Mouse (Mus musculus) embryonic facial prominence, embryonic 14.5 days (tissue): ENCODE measurements around the gene Stx8. TPM values are rescaled to one million over a fixed set of nuclear protein-coding genes. Genes with fewer than 3 reads are reported as not detected.
A peak's percentile ranks its signal among the peaks of the same experiment; 100 is the strongest.

Experiments used
- ATAC-seq: fragments of 200-750 bp; cut with Nextera tagmentation; 2 replicates; pipeline ENCODE4 v1.8.0; 2017; ENCODE audit warnings: low read depth, moderate number of reproducible peaks, moderate TSS enrichment
- DNase-seq: peaks from one replicate; pipeline ENCODE4 v3.0.0-alpha.2; 2015; ENCODE audit warnings: low spot score
- H3K27ac ChIP-seq: fragments of 300-500 bp; sonication (generic); replicated peaks from 2 replicates; pipeline ENCODE4 v1.5.1; 2014; ENCODE audit warnings: low read depth, mild to moderate bottlenecking, low read length, moderate library complexity
- H3K27me3 ChIP-seq: fragments of 300-500 bp; sonication (generic); replicated peaks from 2 replicates; pipeline ENCODE4 v1.6.1; 2014; ENCODE audit warnings: low read length; ENCODE audit not compliant: control insufficient read depth, insufficient read depth
- H3K36me3 ChIP-seq: fragments of 300-500 bp; sonication (generic); 2 replicates; pipeline ENCODE4 v1.6.1; 2014; ENCODE audit warnings: low read length, mixed read lengths; ENCODE audit not compliant: control insufficient read depth, insufficient read depth
- H3K4me1 ChIP-seq: fragments of 300-500 bp; sonication (generic); 2 replicates; pipeline ENCODE4 v1.6.1; 2014; ENCODE audit warnings: antibody characterized with exemption, low read length; ENCODE audit not compliant: control insufficient read depth, insufficient read depth
- H3K4me2 ChIP-seq: fragments of 300-500 bp; sonication (generic); 2 replicates; pipeline ENCODE4 v1.6.1; 2014; ENCODE audit warnings: low read depth, mild to moderate bottlenecking, low read length, moderate library complexity, mixed read lengths
- H3K4me3 ChIP-seq: fragments of 300-500 bp; sonication (generic); 2 replicates; pipeline ENCODE4 v1.5.1; 2014; ENCODE audit warnings: low read depth, mild to moderate bottlenecking, low read length
- H3K9ac ChIP-seq: fragments of 300-500 bp; sonication (generic); 2 replicates; pipeline ENCODE4 v1.6.1; 2014; ENCODE audit warnings: low read depth, mild to moderate bottlenecking, low read length, moderate library complexity, mixed read lengths
- H3K9me3 ChIP-seq: fragments of 300-500 bp; sonication (generic); 2 replicates; pipeline ENCODE4 v1.6.1; 2016; ENCODE audit warnings: low read length; ENCODE audit not compliant: control insufficient read depth
- WGBS: fragments of 180-500 bp; shearing (Covaris S2); extraction: QIAGEN DNeasy Blood & Tissue Kit; methylation state at CpG from one replicate; pipeline ENCODE4 v1.1.7; 2014; 5-methylcytosine and 5-hydroxymethylcytosine counted together
- polyA plus RNA-seq: library from polyadenylated mRNA; unstranded; fragments of >200 nt; fragmentation: Nextera tagmentation; extraction: Ambion mirVana; gene quantifications from 2 replicates; pipeline ENCODE4 v1.2.1, GENCODE M21; 2014

Stx8 gene
- polyA plus RNA-seq, 1 experiment from 2014 or later: 58.9 TPM

DNA sequence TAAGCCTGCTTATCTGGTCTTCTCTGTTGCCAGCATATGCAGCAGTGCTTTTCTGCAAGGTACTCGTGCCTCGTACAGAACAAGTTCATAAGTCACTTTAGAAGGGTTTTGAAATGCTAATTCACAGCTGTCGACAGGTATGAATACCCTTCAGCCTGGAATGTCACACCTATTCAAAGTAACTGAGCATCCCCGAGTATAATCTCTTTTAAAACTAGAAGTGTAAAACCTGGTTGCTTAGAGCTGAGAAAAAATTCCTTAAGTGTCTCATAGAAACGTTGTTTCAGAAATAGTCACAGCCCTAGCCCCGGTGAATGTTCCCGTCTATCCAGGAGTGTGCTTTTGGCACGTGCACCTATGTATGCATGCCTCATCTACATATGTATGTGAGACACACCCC is 176.3 kb downstream of the Stx8 start:
- no peaks in the 10 kb centered on the region for H3K36me3 ChIP-seq
- 41% methylated on average over 8 of the region's 8 CpGs for WGBS

DNA sequence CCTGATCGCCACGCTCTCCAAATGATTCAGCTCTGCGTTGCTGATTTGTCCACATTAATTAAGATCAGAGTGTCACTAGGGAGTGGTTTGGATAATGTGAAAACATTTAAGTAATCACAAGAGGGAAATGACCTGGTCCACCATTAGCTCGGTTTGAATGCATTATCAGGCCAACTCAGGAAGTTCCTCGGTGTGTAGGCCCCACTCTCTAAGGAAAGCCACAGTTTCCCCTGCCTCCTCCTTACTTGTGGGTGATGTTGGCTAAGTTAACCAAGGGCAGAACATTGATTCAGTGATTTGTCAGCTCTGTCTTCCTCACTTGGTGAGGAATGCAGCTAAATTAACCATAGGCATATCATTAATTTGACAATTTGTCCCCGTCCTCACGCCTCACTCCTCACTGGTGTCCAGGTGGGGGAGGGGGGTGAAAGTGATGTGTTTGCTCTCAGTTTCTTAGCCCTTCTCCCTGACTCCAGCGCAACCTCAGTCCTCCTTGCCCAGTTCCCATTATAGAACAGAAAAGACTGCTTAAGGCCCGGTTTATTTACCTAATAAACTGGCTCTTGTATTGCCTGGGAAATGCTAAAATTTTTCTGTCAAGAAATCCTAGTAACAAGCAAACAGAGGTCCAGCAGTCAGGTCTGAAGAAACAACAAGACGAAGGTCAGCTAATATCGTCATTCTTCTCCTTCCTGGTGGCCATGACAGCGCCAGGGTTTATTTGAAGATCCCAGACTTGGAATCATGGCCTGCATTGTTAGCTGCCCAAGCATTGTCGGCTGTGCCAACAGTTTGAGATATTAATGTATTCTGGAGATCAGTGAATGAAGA is 178.5 kb downstream of the Stx8 start:
- no peak overlapping the region for H3K4me3 ChIP-seq
- no peak overlapping the region for H3K9ac ChIP-seq
- H3K4me1 ChIP-seq: peaks cover 23% of the 10 kb centered on the region
- ATAC-seq (no peak), DNase-seq (no peak)
- WGBS: 50% methylated on average over 13 of the region's 13 CpGs
- H3K27me3 ChIP-seq: no peaks in the 10 kb centered on the region
- H3K27ac ChIP-seq: no peak overlapping the region
- no peaks in the 10 kb centered on the region for H3K36me3 ChIP-seq
- H3K9me3 ChIP-seq: no peaks in the 10 kb centered on the region
- H3K4me2 ChIP-seq: no peak overlapping the region

More for the DNA sequence above, 176.3 kb downstream of the Stx8 start:
- H3K4me1 ChIP-seq: peaks cover 23% of the 10 kb centered on the region
- peak; percentile 26; the same call in 1 of the 2 replicates for ATAC-seq
- no peaks in the 10 kb centered on the region for H3K9me3 ChIP-seq
- no peaks in the 10 kb centered on the region for H3K27me3 ChIP-seq
- H3K4me2 ChIP-seq: no peak overlapping the region
- no peak overlapping the region for H3K9ac ChIP-seq
- no peak overlapping the region for H3K27ac ChIP-seq
- DNase-seq: no peak
- H3K4me3 ChIP-seq: no peak overlapping the region

DNA sequence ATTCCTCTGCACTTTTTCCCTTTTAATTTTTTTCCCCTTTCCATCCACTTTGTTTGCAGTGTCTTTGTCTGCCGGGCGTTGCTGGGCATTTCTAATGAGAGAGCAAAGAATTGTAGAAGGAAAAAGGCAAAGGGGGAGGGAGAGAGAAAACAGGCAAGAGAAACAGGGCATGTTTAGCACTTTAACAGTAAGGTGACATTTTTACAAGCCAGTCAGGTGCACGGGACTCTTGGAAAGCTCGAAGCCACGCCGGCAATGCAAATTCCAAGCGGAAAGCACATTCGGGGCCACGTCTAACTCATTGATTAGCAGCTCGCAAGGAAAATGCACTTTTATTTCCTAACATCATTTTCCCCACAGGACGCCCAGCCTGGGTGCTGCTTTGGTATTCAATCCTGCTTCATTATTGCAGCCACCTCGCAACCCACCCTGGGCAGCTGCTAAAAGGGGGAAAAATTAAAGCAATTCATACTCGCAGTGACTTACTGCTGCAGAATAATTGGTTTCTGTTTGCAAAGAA is 179.1 kb downstream of the Stx8 start:
- Histone ChIP-seq H3K4me2 (peak overlapping the region; percentile 5; the same call in 1 of the 2 replicates), H3K9ac (no peak overlapping the region), H3K27me3 (no peaks in the 10 kb centered on the region), H3K9me3 (no peaks in the 10 kb centered on the region), H3K36me3 (no peaks in the 10 kb centered on the region), H3K27ac (no peak overlapping the region), H3K4me3 (no peak overlapping the region), H3K4me1 (peaks cover 23% of the 10 kb centered on the region)
- 42% methylated on average over 13 of the region's 13 CpGs for WGBS
- DNase-seq: no peak
- ATAC-seq: no peak

DNA sequence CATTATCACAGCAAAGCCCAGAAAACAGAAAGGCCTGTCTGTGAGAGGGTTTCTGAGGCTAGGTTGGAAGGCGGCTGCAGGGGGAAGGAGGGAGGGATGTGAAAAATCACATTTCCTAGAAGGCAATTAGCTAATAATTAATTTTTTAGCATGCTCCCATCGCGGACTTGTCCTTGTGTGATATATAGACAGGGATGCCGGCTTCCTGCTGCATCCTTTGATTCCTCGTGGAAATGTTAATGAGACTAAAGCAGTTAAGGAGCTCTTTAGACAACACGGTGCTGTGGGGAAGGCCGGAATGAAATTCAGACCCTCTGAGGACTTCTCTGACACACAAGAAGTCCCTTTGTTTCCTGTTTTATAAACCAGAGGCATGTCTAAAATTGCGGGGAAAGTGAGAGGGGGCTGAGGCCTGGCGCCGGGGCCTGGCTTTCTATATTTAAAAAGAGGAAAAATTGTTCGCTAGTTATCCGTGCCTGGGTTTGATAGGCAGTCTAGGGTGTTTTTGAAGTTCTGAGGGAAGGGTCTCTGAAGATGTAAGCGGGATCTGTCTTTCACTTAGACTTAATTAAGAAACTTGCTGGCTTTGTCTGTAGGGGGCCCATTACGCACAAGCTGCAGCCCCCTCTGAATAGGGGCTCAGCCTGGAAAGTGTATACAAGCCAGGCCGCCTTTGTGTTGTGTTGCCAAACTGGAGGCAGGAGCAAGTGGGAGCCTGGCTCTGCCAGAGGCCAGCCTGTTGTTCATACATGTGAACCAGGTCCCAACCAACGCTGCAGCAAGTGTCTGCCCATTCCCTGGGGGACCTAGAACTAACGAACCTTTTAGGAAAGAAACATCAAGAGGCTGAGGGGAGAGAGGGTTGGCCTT is 179.8 kb downstream of the Stx8 start:
- DNase-seq: peak; percentile 40
- Histone ChIP-seq H3K9ac (peak overlapping the region; percentile 26; the same call in 1 of the 2 replicates), H3K27ac (peak overlapping the region; percentile 25), H3K36me3 (no peaks in the 10 kb centered on the region), H3K4me1 (peaks cover 23% of the 10 kb centered on the region), H3K27me3 (no peaks in the 10 kb centered on the region), H3K4me2 (peak overlapping the region; percentile 5; the same call in 1 of the 2 replicates), H3K4me3 (no peak overlapping the region), H3K9me3 (no peaks in the 10 kb centered on the region)
- 15% methylated on average over 17 of the region's 17 CpGs for WGBS
- peak; percentile 23; the same call in 1 of the 2 replicates for ATAC-seq

DNA sequence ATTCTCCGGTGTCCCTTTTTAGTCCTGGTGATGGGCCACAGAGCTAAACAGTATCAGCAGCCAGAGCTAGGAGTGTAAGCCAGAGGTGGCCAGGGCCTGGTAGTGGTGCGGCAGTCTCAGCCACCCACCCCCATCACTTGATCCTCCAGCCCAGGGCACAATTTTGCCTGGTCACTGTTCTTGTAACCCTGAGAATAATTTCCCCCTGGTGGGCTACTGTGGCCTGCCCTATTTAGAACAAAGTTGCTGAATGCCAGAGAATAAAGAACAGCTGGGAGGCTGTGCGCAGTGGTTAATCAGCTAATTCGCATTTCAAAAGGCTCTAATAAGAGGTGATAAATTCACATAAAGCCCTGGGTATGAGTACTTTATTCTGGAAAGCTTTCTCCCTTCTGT is 180.5 kb downstream of the Stx8 start:
- Histone ChIP-seq H3K36me3 (no peaks in the 10 kb centered on the region), H3K27me3 (no peaks in the 10 kb centered on the region), H3K9ac (0 out of 2 replicates have a peak overlapping the region, but pooled peaks have one; percentile 26), H3K4me1 (peaks cover 23% of the 10 kb centered on the region), H3K27ac (peak overlapping the region; percentile 25; the same call in 1 of the 2 replicates), H3K9me3 (no peaks in the 10 kb centered on the region), H3K4me2 (no peak overlapping the region), H3K4me3 (no peak overlapping the region)
- DNase-seq (peak; percentile 30), ATAC-seq (no peak; the same call in 1 of the 2 replicates)
- 65% methylated on average over 4 of the region's 4 CpGs for WGBS

DNA sequence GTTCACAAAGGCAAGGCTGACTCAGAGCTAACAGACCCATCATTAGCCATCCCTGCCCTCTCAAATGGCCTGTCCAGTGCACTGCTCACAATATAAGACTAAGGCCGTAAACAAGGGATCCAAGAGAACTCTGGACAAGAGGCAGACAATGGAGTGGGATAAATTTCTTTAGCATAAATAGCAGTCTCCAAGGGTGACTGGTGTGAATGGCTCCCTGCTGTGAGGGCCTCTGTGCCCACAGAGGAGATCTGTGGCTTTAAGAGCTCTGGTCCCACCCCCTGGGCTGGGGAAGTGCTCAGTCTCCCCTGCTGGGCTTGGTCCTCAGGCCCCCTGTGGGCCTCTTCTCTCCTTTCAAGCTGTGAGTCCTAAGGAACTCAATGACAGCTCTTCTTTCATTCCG is 184.9 kb downstream of the Stx8 start:
- 47% methylated on average over 2 of the region's 2 CpGs for WGBS
- peaks cover 9% of the 10 kb centered on the region for H3K4me1 ChIP-seq
- H3K36me3 ChIP-seq: no peaks in the 10 kb centered on the region
- H3K9me3 ChIP-seq: no peaks in the 10 kb centered on the region
- ATAC-seq (peak; percentile 75), DNase-seq (peak; percentile 57)
- 0 out of 2 replicates have a peak overlapping the region, but pooled peaks have one; percentile 15 for H3K27ac ChIP-seq
- no peaks in the 10 kb centered on the region for H3K27me3 ChIP-seq
- no peak overlapping the region for H3K4me2 ChIP-seq
- H3K4me3 ChIP-seq: no peak overlapping the region
- H3K9ac ChIP-seq: no peak overlapping the region

DNA sequence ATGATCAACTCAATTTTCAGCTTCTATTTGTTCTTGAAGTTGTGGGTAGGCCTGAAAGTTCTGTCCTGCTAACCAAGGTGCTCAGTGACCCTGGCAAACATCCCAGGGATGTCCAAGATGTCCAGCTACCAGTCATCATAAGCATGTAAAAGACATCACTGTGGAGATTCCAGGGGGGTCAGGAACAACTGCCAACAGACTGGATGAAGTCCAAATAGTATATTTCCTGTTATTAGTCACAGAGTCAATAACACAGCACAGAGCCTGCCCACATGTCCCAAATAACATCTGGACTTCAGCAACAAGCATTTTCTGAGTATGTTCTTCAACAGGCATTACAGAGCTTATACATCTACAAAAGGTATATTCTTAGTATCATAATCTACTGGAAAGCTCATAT is 189.8 kb downstream of the Stx8 start:
- H3K9me3 ChIP-seq: no peaks in the 10 kb centered on the region
- H3K36me3 ChIP-seq: no peaks in the 10 kb centered on the region
- no peak overlapping the region for H3K4me2 ChIP-seq
- H3K27ac ChIP-seq: no peak overlapping the region
- no peak for DNase-seq
- H3K4me3 ChIP-seq: no peak overlapping the region
- H3K27me3 ChIP-seq: no peaks in the 10 kb centered on the region
- H3K9ac ChIP-seq: no peak overlapping the region
- ATAC-seq: no peak
- H3K4me1 ChIP-seq: peaks cover 3% of the 10 kb centered on the region; the same call in 1 of the 2 replicates

DNA sequence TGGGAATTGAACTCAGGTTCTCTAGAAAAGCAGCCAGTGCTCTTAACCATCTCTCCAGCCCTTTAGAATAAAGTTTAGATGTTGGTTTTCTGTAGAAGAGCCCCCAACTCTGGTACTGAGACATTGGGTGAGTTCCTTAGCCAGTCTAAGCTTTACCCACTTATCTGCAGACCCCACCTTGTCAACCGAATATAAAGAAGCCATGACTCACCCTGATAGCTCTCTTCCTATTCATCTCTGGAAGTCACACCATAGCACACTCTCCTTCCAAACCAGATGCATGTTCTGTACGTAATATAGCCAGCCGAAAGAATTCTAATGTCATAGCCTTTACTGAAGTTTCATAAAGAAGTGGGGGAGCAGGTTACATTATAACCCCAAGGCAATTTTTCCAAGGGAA is 192.2 kb downstream of the Stx8 start:
- H3K4me1 ChIP-seq: 0 out of 2 replicates have a peak, but pooled peaks cover 3% of the 10 kb centered on the region
- 87% methylated on average over 3 of the region's 3 CpGs for WGBS
- no peak overlapping the region for H3K4me2 ChIP-seq
- H3K27ac ChIP-seq: no peak overlapping the region
- no peak for DNase-seq
- H3K27me3 ChIP-seq: no peaks in the 10 kb centered on the region
- H3K36me3 ChIP-seq: no peaks in the 10 kb centered on the region
- ATAC-seq: no peak
- H3K9me3 ChIP-seq: no peaks in the 10 kb centered on the region
- H3K9ac ChIP-seq: no peak overlapping the region
- H3K4me3 ChIP-seq: no peak overlapping the region
